Mouse (Mus musculus): Measurements from ENCODE around the gene Vmn2r13. TPM values are rescaled to one million over a fixed set of nuclear protein-coding genes. Genes with fewer than 3 reads are reported as not detected.
"Not testable (repeated sequence)": the region's sequence is repeated elsewhere in the genome, so short reads cannot be mapped to it uniquely, and the experiment has no call there.

Gene Vmn2r13
- polyA plus RNA-seq (2015; fragmentation: Nextera tagmentation; extraction: Ambion mirVana) = not detected in 2 replicates

GRCm38 (mm10) chr5:109192099-109192498 lies at the start of gene Vmn2r13:
Vmn2r13 (minus strand) TSS chr5:109192199.
- H3K36me3 ChIP-seq (replicated peaks); H3K4me2 ChIP-seq: not testable (repeated sequence)

GRCm38 (mm10) chr5:109224608-109225007 lies 32.6 kb upstream of the Vmn2r13 start, which contains the start of gene Vmn2r14:
Vmn2r14 (minus strand) TSS chr5:109224708.
- Histone ChIP-seq H3K4me3 (no peak within 1 kb of the TSS), H3K36me3 (replicated peaks) (no peaks in the 10 kb centered on the region), H3K4me2 (no peak within 1 kb of the TSS), H3K9me3 (peaks cover 10% of the 10 kb centered on the region; the same call in 1 of the 2 replicates), H3K9ac (no peak within 1 kb of the TSS), H3K27ac (no peak within 1 kb of the TSS), H3K4me1 (no peaks in the 10 kb centered on the region), H3K27me3 (replicated peaks) (no peaks in the 10 kb centered on the region)
- 64% methylated on average over 3 of the region's 3 CpGs for WGBS
- no peak for ATAC-seq (replicated peaks)

More at GRCm38 (mm10) chr5:109192099-109192498, at the start of gene Vmn2r13:
- not testable (repeated sequence) for H3K27me3 ChIP-seq (replicated peaks); ATAC-seq (replicated peaks); H3K27ac ChIP-seq; H3K9ac ChIP-seq; H3K9me3 ChIP-seq; H3K4me3 ChIP-seq; H3K4me1 ChIP-seq
- WGBS = 54% methylated on average over 2 of the region's 2 CpGs

GRCm38 (mm10) chr5:109166851-109167250 lies 25.1 kb downstream of the Vmn2r13 start:
- H3K36me3 ChIP-seq (replicated peaks); ATAC-seq (replicated peaks); H3K27me3 ChIP-seq (replicated peaks); H3K9ac ChIP-seq; H3K27ac ChIP-seq; H3K4me2 ChIP-seq; H3K4me1 ChIP-seq; H3K4me3 ChIP-seq: not testable (repeated sequence)
- 89% methylated on average over 4 of the region's 4 CpGs for WGBS
- H3K9me3 ChIP-seq = peaks cover 14% of the 10 kb centered on the region

- Histone ChIP-seq H3K36me3 (replicated peaks) (no peaks in the 10 kb centered on the region), H3K4me1 (no peaks in the 10 kb centered on the region)
- no peak for ATAC-seq (replicated peaks)
Observed at GRCm38 (mm10) chr5:109160121-109160520, 31.9 kb downstream of the Vmn2r13 start.

GRCm38 (mm10) chr5:109159576-109159975 lies 32.4 kb downstream of the Vmn2r13 start:
- not testable (repeated sequence) for H3K4me1 ChIP-seq; H3K27me3 ChIP-seq (replicated peaks); H3K36me3 ChIP-seq (replicated peaks); H3K4me2 ChIP-seq; ATAC-seq (replicated peaks); H3K9ac ChIP-seq; H3K27ac ChIP-seq; H3K4me3 ChIP-seq; H3K9me3 ChIP-seq
- 70% methylated on average over 1 of the region's 1 CpGs for WGBS

More at GRCm38 (mm10) chr5:109160121-109160520, 31.9 kb downstream of the Vmn2r13 start:
- Histone ChIP-seq H3K9me3 (peaks cover 6% of the 10 kb centered on the region; the same call in 1 of the 2 replicates), H3K4me3 (no peak overlapping the region), H3K27me3 (replicated peaks) (no peaks in the 10 kb centered on the region), H3K27ac (no peak overlapping the region), H3K4me2 (no peak overlapping the region), H3K9ac (no peak overlapping the region)
- WGBS = 87% methylated on average over 5 of the region's 5 CpGs

GRCm38 (mm10) chr5:109158488-109159485 lies 33.2 kb downstream of the Vmn2r13 start:
- not testable (repeated sequence) for H3K27me3 ChIP-seq (replicated peaks); H3K27ac ChIP-seq; H3K9ac ChIP-seq; H3K4me1 ChIP-seq; H3K36me3 ChIP-seq (replicated peaks); H3K4me3 ChIP-seq; ATAC-seq (replicated peaks); H3K4me2 ChIP-seq; H3K9me3 ChIP-seq
- 73% methylated on average over 14 of the region's 14 CpGs for WGBS

GRCm38 (mm10) chr5:109139546-109139945 lies 52.5 kb downstream of the Vmn2r13 start:
- no peak overlapping the region for H3K4me2 ChIP-seq
- H3K9me3 ChIP-seq = peaks cover 14% of the 10 kb centered on the region
- H3K4me1 ChIP-seq = no peaks in the 10 kb centered on the region
- H3K36me3 ChIP-seq (replicated peaks) = no peaks in the 10 kb centered on the region
- no peak overlapping the region for H3K4me3 ChIP-seq
- H3K27ac ChIP-seq = no peak overlapping the region
- H3K9ac ChIP-seq = no peak overlapping the region
- no peak for ATAC-seq (replicated peaks)
- 77% methylated on average over 2 of the region's 2 CpGs for WGBS
- H3K27me3 ChIP-seq (replicated peaks) = no peaks in the 10 kb centered on the region

- no peak overlapping the region for H3K9ac ChIP-seq
- WGBS = 81% methylated on average over 2 of the region's 2 CpGs
- no peaks in the 10 kb centered on the region for H3K4me1 ChIP-seq
- H3K4me2 ChIP-seq = no peak overlapping the region
- no peaks in the 10 kb centered on the region for H3K27me3 ChIP-seq (replicated peaks)
- no peak overlapping the region for H3K4me3 ChIP-seq
- no peak for ATAC-seq (replicated peaks)
- H3K36me3 ChIP-seq (replicated peaks) = no peaks in the 10 kb centered on the region
- peaks cover 11% of the 10 kb centered on the region for H3K9me3 ChIP-seq
- no peak overlapping the region for H3K27ac ChIP-seq
Observed at GRCm38 (mm10) chr5:109136731-109137130, 55.3 kb downstream of the Vmn2r13 start.

Other genes starting within 250 kb of the Vmn2r13 start
- gene Vmn2r10, start 185.7 kb downstream of the Vmn2r13 start, polyA plus RNA-seq (2015; fragmentation: Nextera tagmentation; extraction: Ambion mirVana) = not detected in 2 replicates
- gene Vmn2r11, start 132.6 kb downstream of the Vmn2r13 start, polyA plus RNA-seq (2015; fragmentation: Nextera tagmentation; extraction: Ambion mirVana) = not detected in 2 replicates
- not detected in 2 replicates for gene Vmn2r12, start 94.2 kb downstream of the Vmn2r13 start, polyA plus RNA-seq (2015; fragmentation: Nextera tagmentation; extraction: Ambion mirVana)
- not detected in 2 replicates for gene Vmn2r14, start 32.5 kb upstream of the Vmn2r13 start, polyA plus RNA-seq (2015; fragmentation: Nextera tagmentation; extraction: Ambion mirVana)
- not detected in 2 replicates for gene Vmn2r15, start 105.4 kb upstream of the Vmn2r13 start, polyA plus RNA-seq (2015; fragmentation: Nextera tagmentation; extraction: Ambion mirVana)
- gene Vmn2r16, start 138.0 kb upstream of the Vmn2r13 start, polyA plus RNA-seq (2015; fragmentation: Nextera tagmentation; extraction: Ambion mirVana) = not detected in 2 replicates
- gene Vmn2r17, start 227.5 kb upstream of the Vmn2r13 start, polyA plus RNA-seq (2015; fragmentation: Nextera tagmentation; extraction: Ambion mirVana) = not detected in 2 replicates

All from midbrain, embryonic 15.5 days (tissue).